26 mouse cellular contexts compared by ENCODE assay signal in the genomic region with DNA sequence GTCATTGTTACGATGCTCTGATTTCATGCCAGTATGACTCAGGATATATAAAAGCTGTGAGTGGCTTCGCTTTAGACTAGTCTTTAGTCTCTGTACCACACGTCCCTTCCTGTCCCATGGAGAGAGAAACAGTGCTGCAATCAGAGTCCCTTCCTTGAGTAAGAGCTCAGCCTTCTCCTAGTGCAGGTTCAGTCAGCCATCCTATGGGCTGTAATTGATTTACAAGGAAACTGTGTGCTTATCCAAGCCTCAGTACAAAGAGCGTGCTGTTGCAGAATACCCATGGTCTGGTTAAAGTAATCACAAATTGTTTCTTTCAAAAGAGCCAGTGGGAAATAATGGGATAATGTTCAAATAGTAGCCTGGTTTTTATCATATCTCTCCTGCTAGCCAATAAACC. TPM values are rescaled to one million over a fixed set of nuclear protein-coding genes. Genes with fewer than 3 reads are reported as not detected.
DNase-seq lines count a peak whose midpoint lies in the region; ATAC-seq and TF ChIP-seq lines count a peak whose summit lies in the region.
"Had no signal": no experiment of that assay in that cellular context is flagged by ENCODE, and none has a peak within 500 bp of the region (broad histone marks: within the 10 kb centered on the region; RNA-seq: fewer than 3 reads in every experiment).

No protein-coding gene starts in this region.

- no peak for TF ChIP-seq POLR2A in kidney, adult 2 months (IDR thresholded peaks at IDR 0.05; ENCODE audit: low read depth, low read length)

- no peak overlapping the region for H3K9ac ChIP-seq in intestine, embryonic 15.5 days
- no peak overlapping the region for H3K9ac ChIP-seq in kidney, embryonic 14.5 days (ENCODE audit: low read depth, low read length)
- H3K9ac ChIP-seq: embryonic facial prominence, embryonic 13.5 days; forebrain, embryonic 13.5 days; heart, embryonic 12.5 days; limb, embryonic 15.5 days; lung, embryonic 14.5 days; midbrain, embryonic 13.5 days had no signal

- no peaks in the 10 kb centered on the region for H3K9me3 ChIP-seq in intestine, embryonic 15.5 days
- no peaks in the 10 kb centered on the region for H3K9me3 ChIP-seq in kidney, embryonic 14.5 days (ENCODE audit: control insufficient read depth, low read length)
- H3K9me3 ChIP-seq: embryonic facial prominence, embryonic 13.5 days; forebrain, embryonic 13.5 days; heart, embryonic 12.5 days; hindbrain, embryonic 10.5 days; limb, embryonic 15.5 days; midbrain, embryonic 13.5 days had no signal

- peak; percentile 72 for ATAC-seq in intestine, embryonic 15.5 days
- 0 out of 2 replicates have a peak, but pooled peaks have one; percentile 60 for ATAC-seq in kidney, embryonic 14.5 days (ENCODE audit: low FRiP score, low TSS enrichment)
- ATAC-seq: CD4-positive, CD25-positive, alpha-beta regulatory T cell, adult 4 months; forebrain, embryonic 13.5 days; hindbrain, embryonic 16.5 days; midbrain, embryonic 13.5 days had no signal

- H3K4me2 ChIP-seq in intestine, embryonic 15.5 days (replicated peaks): no peak overlapping the region
- no peak overlapping the region for H3K4me2 ChIP-seq in kidney, embryonic 14.5 days (replicated peaks; ENCODE audit: low read depth, low read length)
- H3K4me2 ChIP-seq: embryonic facial prominence, embryonic 13.5 days; forebrain, embryonic 13.5 days; heart, embryonic 12.5 days; limb, embryonic 15.5 days; lung, embryonic 14.5 days; midbrain, embryonic 13.5 days had no signal

- no peak overlapping the region for H3K4me3 ChIP-seq in kidney, adult 2 months (ENCODE audit: insufficient read depth, low read depth, low read length)
- H3K4me3 ChIP-seq in intestine, embryonic 15.5 days (replicated peaks): no peak overlapping the region
- H3K4me3 ChIP-seq in kidney, embryonic 14.5 days (ENCODE audit: low read length): no peak overlapping the region
- H3K4me3 ChIP-seq: embryonic facial prominence, embryonic 13.5 days; erythroblast, embryonic 14.5 days; forebrain, embryonic 13.5 days; heart, embryonic 12.5 days; hindbrain, embryonic 10.5 days; limb, embryonic 15.5 days; midbrain, embryonic 13.5 days had no signal

- no peak for TF ChIP-seq CTCF in kidney, adult 2 months (conservative IDR thresholded peaks at IDR 0.05; ENCODE audit: insufficient read depth, insufficient read length, low read depth, low read length)

- H3K27me3 ChIP-seq in kidney, adult 2 months (replicated peaks; ENCODE audit: control insufficient read depth, insufficient read depth, low read length): no peaks in the 10 kb centered on the region
- H3K27me3 ChIP-seq in intestine, embryonic 15.5 days (replicated peaks): no peaks in the 10 kb centered on the region
- no peaks in the 10 kb centered on the region for H3K27me3 ChIP-seq in kidney, embryonic 14.5 days (ENCODE audit: control insufficient read depth, insufficient read depth, low read length)
- H3K27me3 ChIP-seq: embryonic facial prominence, embryonic 13.5 days; forebrain, embryonic 13.5 days; heart, embryonic 12.5 days; limb, embryonic 15.5 days; midbrain, embryonic 13.5 days had no signal

- WGBS in kidney, adult 2 months: 52% methylated on average over 4 of the region's 4 CpGs
- WGBS in intestine, embryonic 15.5 days: 74% methylated on average over 4 of the region's 4 CpGs
- WGBS in kidney, embryonic 14.5 days: 82% methylated on average over 4 of the region's 4 CpGs

- peak overlapping the region; percentile 38; the same call in 1 of the 2 replicates for H3K27ac ChIP-seq in kidney, adult 2 months (ENCODE audit: insufficient read depth, low read depth, low read length)
- no peak overlapping the region for H3K27ac ChIP-seq in intestine, embryonic 15.5 days
- no peak overlapping the region for H3K27ac ChIP-seq in kidney, embryonic 14.5 days (ENCODE audit: low read depth, low read length)
- H3K27ac ChIP-seq: embryonic facial prominence, embryonic 13.5 days; forebrain, embryonic 13.5 days; hindbrain, embryonic 10.5 days; limb, embryonic 15.5 days; midbrain, embryonic 13.5 days; stomach, postnatal 0 days had no signal

- H3K36me3 ChIP-seq in kidney, adult 2 months (ENCODE audit: control insufficient read depth, insufficient read depth, low read length): peaks cover 2% of the 10 kb centered on the region
- H3K36me3 ChIP-seq in intestine, embryonic 15.5 days: no peaks in the 10 kb centered on the region
- peaks cover 30% of the 10 kb centered on the region; the same call in 1 of the 2 replicates for H3K36me3 ChIP-seq in kidney, embryonic 14.5 days (ENCODE audit: control insufficient read depth, insufficient read depth, low read length)

- peak; percentile 84 for DNase-seq in kidney, adult 2 months
- no peak for DNase-seq in kidney, adult 18-20 months
- peak; percentile 19 to 45 for DNase-seq in kidney, postnatal 25 days
- no peak for DNase-seq in adrenal gland, postnatal 25 days
- no peak for DNase-seq in spleen, adult 12 weeks (ENCODE audit: low spot score)
- DNase-seq: adrenal gland, adult 8-10 months; cerebellum, adult 8-10 months; cerebellum, postnatal 36 days; embryo, embryonic 11 days; heart, adult 18-20 months; heart, postnatal 10 days; left cerebral cortex, postnatal 4 days; lung, embryonic 14.5 days; thymus, adult 2 months had no signal

- peaks cover 10% of the 10 kb centered on the region for H3K4me1 ChIP-seq in kidney, adult 2 months (ENCODE audit: control insufficient read depth, insufficient read depth, low read length)
- H3K4me1 ChIP-seq in intestine, embryonic 15.5 days (replicated peaks): no peaks in the 10 kb centered on the region
- no peaks in the 10 kb centered on the region for H3K4me1 ChIP-seq in kidney, embryonic 14.5 days (ENCODE audit: control insufficient read depth, insufficient read depth, low read length)
- H3K4me1 ChIP-seq: embryonic facial prominence, embryonic 13.5 days; heart, embryonic 12.5 days; limb, embryonic 15.5 days had no signal

RNA-seq across cellular contexts. Expression of gene Exoc5, which starts 20.1 kb away (rescaled TPM):
- polyA plus RNA-seq in kidney, adult 2 months (2012; rRNA removed): 6.0 and 6.4 TPM in 2 replicates
- polyA plus RNA-seq in intestine, embryonic 15.5 days (2015; fragmentation: Nextera tagmentation; extraction: Ambion mirVana): 34.3 and 39.5 TPM in 2 replicates
- polyA plus RNA-seq in kidney, embryonic 14.5 days (2014; fragmentation: Nextera tagmentation; extraction: Ambion mirVana): 29.8 and 58.9 TPM in 2 replicates
- 36.4 and 39.1 TPM in 2 replicates for total RNA-seq in adrenal gland, postnatal 25 days (2021)

RNA-seq across cellular contexts. Expression of gene Ap5m1, which starts 20.6 kb away (rescaled TPM):
- polyA plus RNA-seq in kidney, adult 2 months (2012; rRNA removed): 17.9 and 21.2 TPM in 2 replicates
- polyA plus RNA-seq in intestine, embryonic 15.5 days (2015; fragmentation: Nextera tagmentation; extraction: Ambion mirVana): 26.1 and 29.5 TPM in 2 replicates
- 24.3 and 30.4 TPM in 2 replicates for polyA plus RNA-seq in kidney, embryonic 14.5 days (2014; fragmentation: Nextera tagmentation; extraction: Ambion mirVana)
- 26.8 and 27.2 TPM in 2 replicates for total RNA-seq in adrenal gland, postnatal 25 days (2021)

Comparison
In these comparisons a context has a peak if more than half of its experiments do, and no peak if none do; other contexts are left out.
1. DNase-seq: peak in kidney, adult 2 months (single experiment) and kidney, postnatal 25 days (2 of 2); none in kidney, adult 18-20 months (single experiment), adrenal gland, postnatal 25 days (single experiment) and spleen, adult 12 weeks (single experiment).